Comparison of ENCODE assay signal across 15 mouse cellular contexts in the genomic region with DNA sequence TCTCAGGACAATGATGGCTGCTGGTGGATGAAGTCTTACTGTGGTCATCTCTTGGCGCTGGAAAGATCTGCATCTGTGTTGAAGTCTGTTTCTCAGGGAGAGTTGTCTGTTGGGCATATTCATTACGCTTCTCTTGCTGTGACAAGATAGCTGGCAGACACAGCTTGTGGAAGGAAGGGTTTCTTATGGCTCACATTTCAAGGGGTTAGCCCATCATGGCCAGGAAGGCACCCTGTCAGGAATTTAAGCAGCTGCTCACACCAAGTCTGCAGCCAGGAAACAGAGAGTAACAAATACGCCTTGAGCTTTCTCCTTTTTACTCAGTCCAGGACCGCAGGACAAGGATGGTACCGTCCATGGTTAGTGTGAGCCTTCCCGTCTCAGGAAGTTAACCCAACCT.
"Had no signal": no experiment of that assay in that cellular context is flagged by ENCODE, and none has a peak within 500 bp of the region (broad histone marks: within the 10 kb centered on the region; RNA-seq: fewer than 3 reads in every experiment).

No protein-coding gene starts in this region.

- H3K27ac ChIP-seq: limb, embryonic 15.5 days; liver, embryonic 12.5 days; midbrain, embryonic 10.5 days; neural tube, embryonic 15.5 days had no signal

- H3K36me3 ChIP-seq: limb, embryonic 15.5 days; liver, embryonic 12.5 days; neural tube, embryonic 15.5 days had no signal

- H3K9me3 ChIP-seq: limb, embryonic 15.5 days; liver, embryonic 12.5 days; midbrain, embryonic 10.5 days; neural tube, embryonic 15.5 days had no signal

- ATAC-seq: liver, embryonic 12.5 days had no signal

- DNase-seq: kidney, postnatal 36 days; layer of hippocampus, adult 9-11 months; layer of hippocampus, postnatal 36 days; lung, embryonic 14.5 days; lung, postnatal 10 days; lung, postnatal 4 days; midbrain, embryonic 14.5 days; spleen, adult 18-20 months; thymus, adult 18-20 months; thymus, postnatal 25 days had no signal

- H3K4me3 ChIP-seq: limb, embryonic 15.5 days; liver, embryonic 12.5 days; midbrain, embryonic 10.5 days; myocyte; neural tube, embryonic 15.5 days had no signal

- H3K9ac ChIP-seq: limb, embryonic 15.5 days; liver, embryonic 12.5 days; lung, embryonic 14.5 days; neural tube, embryonic 15.5 days had no signal

- H3K4me1 ChIP-seq: neural tube, embryonic 15.5 days had no signal

- H3K4me2 ChIP-seq: limb, embryonic 15.5 days; liver, embryonic 12.5 days; lung, embryonic 14.5 days; neural tube, embryonic 15.5 days had no signal

- H3K27me3 ChIP-seq: limb, embryonic 15.5 days; liver, embryonic 12.5 days; neural tube, embryonic 15.5 days had no signal
